Mouse (Mus musculus) kidney, adult 2 months (tissue): ENCODE data around the gene Zfc3h1.

Experiments used
- CTCF ChIP-seq: fragments of 200-500 bp; conservative IDR thresholded peaks from 2 replicates; pipeline ENCODE4 v1.5.1; 2011; ENCODE audit warnings: low read depth, mild to moderate bottlenecking, control low read depth, low read length, moderate library complexity, mixed read lengths; ENCODE audit not compliant: insufficient read depth, insufficient read length
- POLR2A ChIP-seq: fragments of 200-500 bp; IDR thresholded peaks from one replicate; pipeline ENCODE4 v1.6.1; 2011; ENCODE audit warnings: low read depth, low read length, control low read depth

GRCm38 (mm10) chr10:115348131-115348530 lies 36.6 kb upstream of the Zfc3h1 start:
- no peak for TF ChIP-seq CTCF
- TF ChIP-seq POLR2A: no peak
